Mouse (Mus musculus) gastrocnemius, adult 18-20 months (tissue): ENCODE results near the gene Bahcc1. TPM values are rescaled to one million over a fixed set of nuclear protein-coding genes. Genes with fewer than 3 reads are reported as not detected.
A peak's percentile ranks its signal among the peaks of the same experiment; 100 is the strongest.

Source experiments
- DNase-seq: peaks from one replicate; pipeline ENCODE4 v3.0.0; 2021; ENCODE audit warnings: low spot score
- total RNA-seq, 2 experiments: library from RNA; stranded (reverse); gene quantifications; 2 replicates each; pipeline ENCODE4 v1.2.3; 2021

The Bahcc1 gene
- total RNA-seq, 2 experiments from 2014 or later: 3.4 to 4.6 TPM

DNA sequence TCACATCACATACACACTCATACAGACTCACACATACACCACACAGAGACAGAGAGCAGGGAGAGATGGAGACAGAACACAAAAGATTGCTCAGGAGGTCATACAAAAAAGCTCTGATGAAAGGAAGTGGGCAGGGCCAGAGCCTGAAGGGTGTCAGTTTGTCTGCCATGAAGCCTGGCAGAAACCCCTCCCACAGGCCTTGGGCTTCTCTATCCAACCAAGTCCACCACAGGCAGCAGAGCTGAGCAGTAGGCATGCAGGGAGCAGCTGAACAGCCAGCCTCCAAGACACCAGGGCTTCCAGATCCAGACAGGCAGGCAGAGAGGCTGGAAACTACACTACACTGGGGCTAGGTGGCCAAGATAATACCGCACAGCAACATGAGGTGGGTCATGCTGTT lies 61.0 kb downstream of the Bahcc1 start:
- DNase-seq: no peak

DNA sequence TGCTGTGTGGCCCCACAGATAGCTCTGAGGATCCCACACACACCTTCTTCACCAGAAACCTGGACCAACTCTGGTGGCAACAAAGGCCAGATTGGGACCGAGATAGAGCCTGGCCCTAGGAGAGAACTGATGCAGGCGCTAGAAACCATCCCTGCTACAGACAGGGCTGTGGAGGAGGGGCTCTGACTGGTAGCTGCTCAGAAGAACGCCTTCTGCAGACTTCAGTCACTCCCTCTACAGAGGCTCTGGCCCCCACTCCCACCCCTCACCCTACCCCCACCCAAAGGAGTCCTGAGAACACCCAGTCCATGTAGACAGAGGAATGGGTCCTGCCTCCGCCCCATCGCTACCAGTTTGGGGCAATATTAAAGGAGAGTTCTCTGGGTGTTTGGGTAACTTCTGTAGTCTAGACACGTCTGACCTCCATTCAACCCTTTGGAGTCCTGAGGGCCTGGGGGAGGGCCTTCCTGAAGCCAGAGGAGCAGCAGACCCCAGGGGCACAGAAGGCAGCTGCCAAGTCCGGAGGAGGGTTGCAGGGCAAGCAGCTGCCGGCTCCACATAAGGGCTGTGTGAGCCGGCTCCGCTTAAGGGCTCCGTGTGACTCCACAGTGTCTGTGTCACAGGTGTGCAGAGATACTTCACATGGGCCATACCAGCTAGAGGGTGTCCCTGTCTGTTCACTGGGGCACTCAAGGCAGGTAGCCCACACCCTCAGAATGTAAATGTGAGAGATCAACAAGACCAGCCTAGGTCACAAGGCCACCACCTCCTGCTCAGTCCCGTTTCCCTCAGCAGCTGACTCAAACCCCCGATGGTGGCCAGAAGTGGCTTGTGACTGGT lies 63.8 kb downstream of the Bahcc1 start:
- DNase-seq: no peak

DNA sequence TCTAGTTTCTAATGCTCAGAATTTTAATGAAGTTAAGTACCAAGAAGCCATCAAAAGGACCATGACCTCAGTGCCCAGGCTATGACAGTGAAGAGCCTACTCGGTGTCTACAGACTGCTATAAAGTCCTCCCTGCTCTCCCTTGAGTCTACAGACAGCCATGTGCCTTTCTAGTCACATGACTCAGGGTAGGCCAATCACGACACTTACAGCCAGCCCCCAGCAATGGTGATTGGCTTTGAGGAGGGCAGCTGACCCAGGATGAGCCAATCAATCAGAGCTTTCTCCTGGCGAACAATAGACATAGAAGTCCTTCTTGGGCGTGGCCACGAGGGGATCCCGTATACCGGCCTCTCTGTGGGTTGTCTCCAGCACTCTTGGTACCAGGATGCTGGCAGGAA lies 65.0 kb downstream of the Bahcc1 start:
- no peak for DNase-seq

DNA sequence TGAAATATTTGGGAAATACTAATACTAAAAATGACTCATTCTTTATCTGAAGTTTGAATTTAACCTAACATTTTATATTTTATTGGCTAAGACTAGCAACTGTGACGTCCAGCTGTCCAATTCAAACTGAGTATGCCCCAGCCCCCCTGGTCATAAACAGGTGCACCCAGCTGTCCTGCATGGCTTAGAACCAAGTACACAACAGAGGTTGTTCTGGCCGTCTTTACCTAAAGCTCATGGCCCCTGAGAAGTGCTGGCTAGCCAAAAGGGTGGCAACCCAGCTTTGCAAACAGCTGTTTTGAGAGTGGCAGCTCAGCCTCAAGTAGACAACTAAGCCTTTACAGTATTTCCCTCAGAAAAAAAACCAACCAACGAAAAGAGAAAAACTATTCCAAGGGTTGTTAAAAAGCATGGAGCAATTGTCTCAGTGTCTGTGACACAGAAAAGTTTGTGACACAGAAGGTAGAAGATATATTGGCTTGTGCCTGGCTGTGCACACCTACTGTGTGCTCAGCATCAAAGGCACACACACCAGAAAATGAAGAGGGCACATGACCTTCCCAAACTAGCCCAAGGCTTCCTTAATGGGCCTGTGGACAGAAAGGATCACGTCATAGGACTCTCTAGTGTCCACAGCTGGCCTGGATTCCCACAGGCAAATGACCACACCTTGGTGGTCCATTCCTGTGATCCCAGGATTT lies 65.8 kb downstream of the Bahcc1 start:
- no peak for DNase-seq

DNA sequence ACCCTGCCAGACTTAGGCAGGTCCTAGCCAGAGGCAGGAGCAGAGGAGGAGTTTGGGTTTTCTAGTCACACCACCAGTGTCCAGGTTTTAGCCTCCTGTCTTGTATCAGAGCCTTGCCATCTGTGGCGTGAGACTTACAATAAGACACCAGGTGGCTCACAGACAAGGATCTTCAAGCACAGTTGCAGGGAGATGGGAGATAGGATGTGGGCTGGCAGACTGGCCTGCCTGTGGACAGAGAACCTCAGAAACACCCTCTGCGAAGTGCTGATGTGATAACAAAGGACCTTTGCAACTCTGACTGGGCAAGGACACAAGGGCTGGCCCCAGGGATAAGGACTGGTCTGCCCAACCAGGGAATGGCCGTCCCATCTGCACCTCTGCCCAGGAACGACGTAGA lies 66.7 kb downstream of the Bahcc1 start:
- no peak for DNase-seq

DNA sequence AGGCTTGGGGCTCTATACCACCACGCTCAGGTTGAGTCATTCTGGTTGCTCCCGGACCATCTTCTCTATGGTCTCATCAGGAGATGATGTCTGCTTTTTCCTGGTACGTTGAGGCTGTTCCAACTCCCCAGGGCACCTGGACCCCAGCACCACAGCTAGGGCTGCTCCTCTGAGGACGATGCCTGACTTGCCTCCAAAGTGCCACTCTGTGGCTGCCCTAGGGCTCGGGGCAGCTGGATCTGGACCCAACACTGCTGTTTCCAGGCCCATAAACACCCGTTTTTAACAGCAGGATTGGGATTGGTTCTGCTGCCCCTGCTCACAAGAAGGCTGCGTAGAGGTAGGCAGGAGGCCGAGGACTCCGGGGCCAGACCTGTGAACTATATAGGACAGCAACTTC lies 70.4 kb downstream of the Bahcc1 start:
- no peak for DNase-seq

DNA sequence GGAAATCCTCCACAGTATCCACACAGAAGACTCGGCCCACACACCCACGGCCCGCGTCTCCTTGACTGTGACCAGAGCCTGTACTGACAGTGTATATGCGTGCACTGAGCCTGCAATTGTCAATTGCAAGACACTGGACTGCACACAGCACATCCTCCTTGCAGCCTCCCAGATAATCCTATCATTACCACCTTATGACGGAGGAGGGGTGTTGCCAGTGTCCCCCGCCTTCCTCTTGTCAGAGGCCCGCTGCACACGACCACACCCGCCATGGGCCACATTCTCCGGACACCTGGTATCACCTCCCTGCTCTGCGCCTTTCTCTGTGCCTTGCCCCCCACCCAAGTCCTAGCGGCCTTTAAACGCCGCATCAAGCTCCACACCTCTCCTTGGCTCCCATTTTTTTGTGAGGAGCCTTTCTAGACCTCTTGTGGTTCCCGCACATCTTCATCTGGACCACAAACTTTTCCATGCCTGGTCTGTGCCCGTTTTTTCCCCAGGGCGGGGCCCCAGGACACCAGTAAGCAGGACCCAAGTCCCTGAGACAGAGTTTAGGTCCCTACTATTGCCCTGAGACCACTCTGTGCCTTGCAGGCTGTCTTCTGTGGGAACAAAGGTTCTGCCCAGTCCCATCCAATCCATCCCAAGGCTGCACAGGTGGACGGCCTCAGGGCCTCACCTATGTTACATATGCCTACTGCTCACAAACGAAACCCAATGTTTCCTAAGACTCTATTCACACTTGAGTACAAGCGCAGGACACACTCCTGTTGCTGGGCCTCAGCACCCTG lies 71.0 kb downstream of the Bahcc1 start:
- no peak for DNase-seq

DNA sequence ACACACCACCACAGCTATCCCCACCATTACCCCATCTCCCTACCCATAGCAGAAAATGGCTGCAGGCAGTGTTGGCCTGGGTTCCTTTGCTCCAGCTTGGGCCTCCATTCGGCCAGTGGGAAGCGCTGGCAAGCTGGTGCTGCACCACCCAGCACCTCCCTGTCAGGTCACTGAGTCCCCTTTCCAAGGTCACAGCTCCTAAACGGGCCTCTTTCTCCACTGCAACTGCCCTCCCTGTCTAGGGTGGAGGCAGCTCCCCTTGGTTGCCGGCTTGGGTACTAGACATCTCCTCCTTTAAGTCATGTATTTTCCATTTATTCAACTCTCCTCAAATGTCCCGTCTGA lies 71.6 kb downstream of the Bahcc1 start:
- no peak for DNase-seq

DNA sequence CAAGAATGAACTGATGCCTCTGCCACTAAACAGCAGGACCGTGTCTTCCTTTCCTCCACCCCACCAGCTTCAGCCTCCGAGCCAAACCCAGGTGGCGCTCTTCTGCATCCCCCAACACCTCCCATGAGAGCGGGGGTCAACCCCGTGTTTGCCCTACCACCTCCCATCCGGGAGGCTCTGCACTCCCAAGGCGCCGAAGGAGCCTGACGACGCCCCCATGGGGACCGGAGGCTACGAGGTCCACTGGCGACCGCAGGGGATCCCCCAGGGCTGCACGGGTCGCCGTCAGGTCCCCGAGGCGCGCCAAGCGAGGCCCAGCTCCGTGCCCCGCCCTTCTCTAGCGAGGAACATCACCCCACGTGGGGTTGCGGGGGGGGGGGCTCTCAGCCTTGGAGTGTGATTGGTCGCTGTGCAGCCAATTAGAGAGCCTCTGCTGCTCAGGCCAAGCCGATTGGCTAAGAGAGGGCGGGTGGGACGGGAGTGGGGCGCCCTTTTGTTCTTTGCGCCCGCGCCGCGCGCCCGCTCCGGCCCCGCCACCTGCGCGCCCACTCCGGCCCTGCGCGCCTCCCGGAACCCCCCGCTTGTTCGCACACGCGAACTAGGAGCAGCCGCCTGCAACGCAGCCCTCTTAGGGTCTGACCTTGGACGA lies 72.3 kb downstream of the Bahcc1 start:
- DNase-seq: peak; percentile 82

DNA sequence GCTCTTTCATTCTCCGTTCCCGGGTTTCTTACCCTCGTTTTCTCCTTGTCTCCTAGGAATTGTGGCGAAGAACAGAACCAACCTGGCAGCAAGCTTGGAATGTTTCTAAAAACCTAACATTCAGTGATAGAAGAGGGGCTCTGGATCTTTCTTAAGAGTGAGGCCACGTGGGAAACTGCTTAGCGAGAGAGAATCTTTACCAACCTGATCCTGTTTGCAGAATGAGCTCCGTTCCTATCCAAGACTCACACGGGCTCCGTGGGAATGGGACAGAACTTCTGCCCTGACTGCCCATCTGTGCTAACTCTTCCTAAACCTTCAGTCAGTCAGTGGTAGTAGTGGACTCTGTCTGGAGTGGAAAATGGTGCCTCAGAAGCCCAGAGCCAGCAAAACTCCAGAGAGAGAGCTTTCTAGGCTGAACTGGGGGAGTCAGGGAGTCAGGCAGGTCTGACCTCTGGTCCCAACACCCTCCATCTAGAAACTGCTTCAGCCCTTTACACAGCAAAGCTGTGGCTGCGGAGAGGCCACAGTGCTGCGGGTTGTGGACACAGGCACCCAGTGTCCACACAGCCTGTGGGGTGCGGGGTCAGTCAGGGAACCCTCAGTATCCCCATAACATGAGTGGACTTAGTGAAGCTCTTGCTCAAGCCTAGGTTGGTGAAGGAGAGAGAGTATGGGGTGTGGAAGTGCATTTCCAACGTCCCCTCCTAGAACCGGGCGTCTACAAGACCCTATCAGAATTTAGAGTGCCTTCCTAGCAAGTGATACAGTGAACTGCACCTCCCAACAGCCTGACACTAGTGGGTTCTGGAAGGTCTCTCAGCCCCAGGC lies 73.0 kb downstream of the Bahcc1 start:
- no peak for DNase-seq

DNA sequence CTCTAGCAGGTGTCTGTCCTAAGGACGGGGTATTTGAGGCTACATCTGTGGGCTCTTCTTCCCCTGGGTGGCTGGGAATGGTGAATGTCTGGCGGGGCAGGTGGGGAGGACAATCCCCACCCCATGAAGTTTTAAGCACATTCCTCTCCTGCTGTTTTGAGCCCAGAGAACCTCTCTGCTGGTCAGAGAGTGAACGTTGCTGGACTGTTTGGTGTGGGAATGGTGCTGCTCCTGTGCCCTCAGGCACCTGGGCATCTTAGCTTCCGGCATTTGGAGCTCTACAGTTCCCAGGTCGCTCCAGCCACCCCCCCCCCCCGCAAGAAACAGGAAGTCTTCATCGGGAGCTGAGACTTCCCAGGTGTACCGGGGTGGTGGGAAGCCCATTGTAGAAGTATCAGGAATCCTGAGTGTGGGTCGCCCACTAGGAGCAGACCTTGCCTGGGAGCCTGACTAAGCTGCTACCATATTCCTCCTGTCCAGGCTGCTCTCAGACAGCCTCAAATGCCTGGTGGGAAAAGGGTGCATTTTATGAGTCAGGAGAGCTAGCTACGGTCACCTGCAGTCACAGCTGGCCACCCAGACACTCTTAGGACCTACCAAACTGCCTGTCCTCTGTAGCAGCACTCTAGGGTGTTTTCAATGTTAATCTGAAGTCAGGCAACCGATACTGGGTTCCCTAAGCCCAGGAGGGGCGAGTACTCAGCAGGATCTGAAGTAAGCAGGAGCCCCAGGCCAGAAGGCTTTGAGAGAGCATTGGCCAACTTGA lies 73.8 kb downstream of the Bahcc1 start:
- DNase-seq: no peak

DNA sequence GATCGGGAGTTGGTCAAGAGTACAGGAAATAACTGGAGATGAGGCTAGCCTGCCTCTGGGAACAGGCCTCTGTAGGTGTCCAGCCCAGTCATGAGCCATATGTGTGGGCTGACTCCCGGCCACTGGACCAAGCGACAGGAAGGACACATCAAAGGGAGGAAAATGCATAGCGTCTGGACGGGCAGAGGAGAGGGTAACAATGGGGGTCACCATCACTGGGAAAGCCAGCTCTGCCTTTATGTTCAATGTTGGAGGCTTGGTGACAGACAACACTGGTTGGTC lies 74.3 kb downstream of the Bahcc1 start:
- no peak for DNase-seq

DNA sequence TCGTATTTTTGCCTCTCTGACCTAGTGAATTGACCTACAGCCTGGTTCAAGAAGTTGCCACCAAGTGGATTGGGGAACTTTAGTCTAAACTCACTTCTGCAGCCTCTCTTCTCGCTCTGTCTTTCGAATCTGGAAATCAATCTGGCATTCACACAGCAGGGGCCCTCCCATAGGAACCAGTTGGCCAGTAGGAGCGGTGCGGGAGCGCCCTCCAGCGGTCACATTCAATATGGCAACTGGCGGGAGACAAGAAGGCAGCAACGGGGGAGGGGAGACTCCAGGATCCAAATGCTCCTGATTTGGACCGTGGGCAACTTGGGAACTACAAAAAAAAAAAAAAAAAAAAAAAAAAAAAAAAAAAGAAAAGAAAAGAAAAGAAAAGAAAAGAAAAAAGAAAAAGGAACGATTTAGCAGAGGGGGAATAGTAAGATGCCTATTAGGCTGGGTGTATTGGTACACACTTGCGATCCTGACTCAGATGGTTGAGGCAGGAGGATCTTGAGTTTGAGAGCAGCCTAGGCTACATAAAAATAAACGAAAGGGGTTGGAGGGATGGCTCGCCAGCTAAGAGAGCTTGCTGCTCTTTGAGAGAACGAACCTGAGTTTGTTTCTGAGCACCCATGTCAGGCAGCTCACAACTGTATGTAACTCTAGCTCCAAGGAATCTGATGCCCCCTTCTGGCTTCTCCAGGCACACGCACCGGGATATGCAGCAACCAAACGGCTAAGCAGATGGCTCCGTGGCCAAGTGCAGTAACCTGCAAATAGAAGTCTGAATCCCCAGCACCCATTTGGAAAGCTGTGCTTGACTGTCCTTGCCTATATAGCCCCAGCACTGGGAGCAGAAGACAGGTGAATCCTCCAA lies 75.1 kb downstream of the Bahcc1 start:
- DNase-seq: peak; percentile 96

DNA sequence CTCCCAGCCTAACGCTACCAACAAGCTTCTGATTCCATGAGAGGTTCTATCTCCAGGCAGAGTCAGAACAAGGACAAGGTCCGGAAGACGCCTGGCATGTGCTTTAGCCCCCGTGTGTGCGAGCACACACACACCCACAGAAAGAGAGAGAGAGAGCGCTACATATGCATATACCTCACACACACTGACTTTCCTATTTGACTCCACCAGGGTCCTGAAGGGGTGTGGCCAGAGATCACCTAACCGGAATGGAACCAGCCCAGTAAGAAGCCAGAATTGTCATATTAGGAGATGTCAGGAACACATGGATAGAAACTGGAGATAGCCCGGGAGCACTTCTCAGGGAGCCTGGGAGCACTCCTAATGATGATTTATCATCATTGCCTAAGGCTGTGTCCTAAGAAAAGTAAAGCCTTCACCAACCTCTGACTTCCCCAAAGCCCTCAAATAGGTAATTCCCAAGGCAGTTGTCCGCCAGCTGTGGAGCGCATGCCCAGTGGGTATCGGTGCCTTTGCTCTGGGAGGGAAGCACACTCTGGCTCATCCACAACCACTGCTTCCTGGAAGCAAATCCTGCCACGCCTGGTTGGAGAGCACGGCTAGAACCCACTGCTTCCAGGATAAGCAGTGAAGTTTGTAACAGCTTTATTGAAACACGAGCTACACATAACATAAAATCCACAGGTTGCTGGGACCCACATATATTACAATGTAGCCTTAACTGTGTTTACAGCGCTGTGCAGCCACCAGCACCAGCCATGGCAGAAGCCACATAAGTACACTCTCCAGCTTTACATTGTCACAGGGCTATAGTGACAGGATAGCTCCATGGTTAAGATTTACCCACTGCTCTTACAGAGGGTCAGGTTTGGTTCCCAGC lies 75.9 kb downstream of the Bahcc1 start:
- no peak for DNase-seq

DNA sequence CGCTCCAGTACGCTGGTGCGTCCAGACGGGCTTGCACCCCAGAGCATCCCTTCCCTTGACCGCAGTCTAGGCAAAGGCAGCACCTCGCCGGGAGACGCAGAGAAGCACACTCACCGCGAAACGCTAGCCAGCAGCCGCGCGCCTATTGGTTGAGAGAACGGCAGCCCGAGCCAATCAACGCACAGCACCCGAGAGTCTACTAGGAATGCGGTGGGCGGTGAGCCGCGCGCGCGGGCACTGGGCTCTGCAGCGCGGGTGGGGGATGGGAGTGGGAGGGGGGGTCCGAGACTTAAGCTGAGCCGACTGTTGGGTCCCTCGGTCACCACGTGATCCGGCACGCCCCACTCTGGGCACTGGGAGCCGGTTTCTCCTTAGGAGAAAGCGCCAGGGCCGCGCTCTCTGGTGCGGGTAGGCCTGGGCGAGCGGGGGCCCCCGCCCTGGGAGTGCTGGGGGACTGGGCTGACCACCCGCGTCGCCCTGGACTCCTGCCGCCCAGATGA lies 78.1 kb downstream of the Bahcc1 start:
- peak; percentile 88 for DNase-seq

DNA sequence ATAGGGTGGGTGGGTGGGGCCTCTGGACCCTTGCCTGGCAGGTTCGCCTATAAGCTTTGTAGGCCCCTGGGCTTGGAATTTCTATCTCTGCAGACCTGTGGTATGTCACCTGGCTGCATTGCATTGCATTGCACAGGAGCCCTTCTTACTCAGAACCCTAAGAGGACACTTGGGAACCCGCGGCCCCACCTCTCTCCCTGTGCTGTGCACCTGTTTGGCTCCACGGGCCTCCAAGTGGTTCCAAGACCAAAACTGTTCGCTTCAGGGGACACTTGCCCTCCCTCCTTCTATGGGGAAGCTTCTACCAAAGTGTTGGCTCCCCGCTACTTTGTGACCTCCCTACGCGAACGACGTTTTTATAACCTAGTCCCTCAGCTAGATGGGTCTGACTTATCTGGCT lies 78.8 kb downstream of the Bahcc1 start:
- DNase-seq: no peak

DNA sequence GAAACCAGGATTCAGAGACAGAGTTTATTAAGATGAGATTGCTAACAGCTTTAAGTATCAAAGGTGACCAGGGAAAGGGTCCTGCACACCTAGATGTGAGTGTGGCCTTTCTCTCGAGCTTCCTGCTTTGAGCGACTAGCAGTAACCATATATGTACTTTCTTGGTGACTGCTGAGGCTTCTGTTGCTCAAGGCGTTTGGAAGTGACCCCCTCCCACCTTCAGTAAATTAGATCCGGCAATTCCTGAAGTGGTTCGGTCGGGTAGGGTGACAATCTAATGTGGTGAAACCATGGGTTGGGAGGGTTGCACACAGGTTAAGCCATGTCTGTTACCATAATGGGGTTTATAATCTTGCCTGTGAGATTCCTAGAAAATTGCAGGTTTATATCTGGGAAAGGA lies 79.3 kb downstream of the Bahcc1 start:
- DNase-seq: no peak
